Mouse (Mus musculus) forebrain, embryonic 11.5 days (tissue): ENCODE measurements around the gene Trpc4ap. TPM values are rescaled to one million over a fixed set of nuclear protein-coding genes. Genes with fewer than 3 reads are reported as not detected.
"Not testable (repeated sequence)": the region's sequence is repeated elsewhere in the genome, so short reads cannot be mapped to it uniquely, and the experiment has no call there.

Experiments used
- ATAC-seq: fragments of 200-750 bp; cut with Nextera tagmentation; replicated peaks from 2 replicates; pipeline ENCODE4 v1.8.0; 2017; ENCODE audit warnings: moderate TSS enrichment; ENCODE audit not compliant: low FRiP score
- DNase-seq: peaks from one replicate; pipeline ENCODE4 v3.0.0-alpha.2; 2017; ENCODE audit warnings: low spot score
- H3K27ac ChIP-seq: fragments of 300-500 bp; sonication (generic); 2 replicates; pipeline ENCODE4 v1.5.1; 2014; ENCODE audit warnings: low read depth, low read length
- H3K27me3 ChIP-seq: fragments of 300-500 bp; sonication (generic); 2 replicates; pipeline ENCODE4 v1.6.1; 2014; ENCODE audit warnings: mild to moderate bottlenecking, low read length, mixed read lengths; ENCODE audit not compliant: control insufficient read depth, insufficient read depth
- H3K36me3 ChIP-seq: fragments of 300-500 bp; sonication (generic); 2 replicates; pipeline ENCODE4 v1.6.1; 2014; ENCODE audit warnings: mild to moderate bottlenecking, low read length, moderate library complexity, mixed read lengths; ENCODE audit not compliant: control insufficient read depth, insufficient read depth
- H3K4me1 ChIP-seq: fragments of 300-500 bp; sonication (generic); replicated peaks from 2 replicates; pipeline ENCODE4 v1.6.1; 2014; ENCODE audit warnings: low read length, mixed read lengths; ENCODE audit not compliant: control insufficient read depth, insufficient read depth
- H3K4me2 ChIP-seq: fragments of 300-500 bp; sonication (generic); 2 replicates; pipeline ENCODE4 v1.6.1; 2014; ENCODE audit warnings: low read depth, mild to moderate bottlenecking, low read length, moderate library complexity, mixed read lengths; ENCODE audit not compliant: severe bottlenecking
- H3K4me3 ChIP-seq: fragments of 300-500 bp; sonication (generic); 2 replicates; pipeline ENCODE4 v1.5.1; 2014; ENCODE audit warnings: low read depth, low read length
- H3K9ac ChIP-seq: fragments of 300-500 bp; sonication (generic); 2 replicates; pipeline ENCODE4 v1.6.1; 2014; ENCODE audit warnings: low read length
- H3K9me3 ChIP-seq: fragments of 300-500 bp; sonication (generic); 2 replicates; pipeline ENCODE4 v1.6.1; 2016; ENCODE audit warnings: low read length, mixed read lengths; ENCODE audit not compliant: control insufficient read depth
- WGBS: fragments of 180-500 bp; shearing (Covaris S2); extraction: QIAGEN DNeasy Blood & Tissue Kit; methylation state at CpG from one replicate; pipeline ENCODE4 v1.1.7; 2014; 5-methylcytosine and 5-hydroxymethylcytosine counted together
- polyA plus RNA-seq: library from polyadenylated mRNA; unstranded; fragments of >200 nt; fragmentation: Nextera tagmentation; extraction: Ambion mirVana; gene quantifications from 2 replicates; pipeline ENCODE4 v1.2.1, GENCODE M21; 2014

The Trpc4ap gene
- polyA plus RNA-seq, 1 experiment from 2014 or later = 141 TPM

DNA sequence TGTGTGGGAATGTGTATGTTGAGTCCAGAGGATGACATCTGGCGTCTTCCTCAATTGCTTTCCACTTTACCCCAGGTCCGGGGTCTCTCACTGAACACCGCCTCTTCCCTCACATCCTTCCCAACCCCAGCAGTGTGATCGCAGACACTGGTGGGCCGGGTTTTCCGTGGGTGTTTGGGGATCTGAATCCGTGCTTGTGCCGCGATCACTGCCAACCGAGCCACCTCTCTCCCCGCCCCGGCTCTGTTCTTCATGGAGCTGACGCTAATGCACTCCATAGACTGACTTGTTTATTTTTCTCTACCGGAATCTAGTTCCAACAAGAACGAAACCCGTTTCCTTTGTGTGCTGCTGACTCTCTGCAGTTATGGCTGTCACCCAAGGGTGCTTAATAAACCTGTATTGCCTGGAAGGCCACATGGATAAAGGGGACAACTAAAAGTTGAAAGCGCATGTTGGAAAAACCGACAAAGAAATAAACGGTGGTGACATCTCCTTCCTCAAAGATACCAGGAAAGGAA, 9.3 kb upstream of the Trpc4ap start:
- Histone ChIP-seq H3K27ac (no peak overlapping the region), H3K4me1 (no peaks in the 10 kb centered on the region), H3K4me3 (no peak overlapping the region), H3K36me3 (no peaks in the 10 kb centered on the region), H3K4me2 (no peak overlapping the region), H3K27me3 (no peaks in the 10 kb centered on the region), H3K9ac (no peak overlapping the region), H3K9me3 (no peaks in the 10 kb centered on the region)
- 91% methylated on average over 19 of the region's 19 CpGs for WGBS
- ATAC-seq (no peak), DNase-seq (no peak)

DNA sequence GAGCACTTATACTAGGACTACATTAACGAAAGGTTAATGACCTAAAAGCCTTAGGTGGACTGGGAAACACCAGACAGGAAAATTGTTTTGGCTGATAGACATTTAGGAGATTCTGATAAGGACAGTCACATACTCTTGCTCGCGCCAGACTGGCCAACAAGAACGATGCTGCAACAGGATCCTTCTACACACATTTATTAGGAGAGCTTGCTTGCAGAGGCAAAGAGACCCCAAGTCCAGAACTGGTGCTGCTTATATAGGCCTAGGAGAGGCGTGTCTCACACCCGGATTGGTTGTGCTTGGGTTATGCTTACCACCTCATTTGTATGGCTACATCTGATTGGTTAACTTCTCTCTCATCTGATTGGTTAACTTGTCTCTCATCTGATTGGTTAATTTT, 6.3 kb upstream of the Trpc4ap start:
- H3K9ac ChIP-seq, H3K9me3 ChIP-seq, H3K27me3 ChIP-seq, H3K36me3 ChIP-seq, H3K27ac ChIP-seq, H3K4me2 ChIP-seq, DNase-seq, H3K4me1 ChIP-seq, H3K4me3 ChIP-seq, ATAC-seq: not testable (repeated sequence)
- WGBS = 91% methylated on average over 6 of the region's 6 CpGs

DNA sequence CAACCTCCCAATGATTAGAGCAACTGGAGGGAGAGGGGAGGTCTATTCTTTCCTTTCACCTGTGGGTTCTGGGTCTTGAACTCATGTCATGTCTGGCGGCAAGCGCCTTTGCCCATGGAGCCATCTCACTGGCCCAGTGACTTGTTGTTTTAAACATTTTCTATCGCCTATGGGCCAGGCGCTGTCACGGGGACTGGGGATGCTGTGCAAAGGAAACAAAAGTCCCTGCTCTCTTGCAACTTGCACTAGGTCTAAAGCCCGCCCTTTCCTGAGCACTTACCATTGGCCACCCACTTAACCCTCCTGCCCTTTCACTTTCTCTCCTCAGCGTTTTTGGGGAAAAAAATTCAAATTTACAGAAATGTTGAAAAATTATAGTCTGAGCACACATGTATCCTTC, 4.7 kb upstream of the Trpc4ap start:
- no peak overlapping the region for H3K4me2 ChIP-seq
- H3K9ac ChIP-seq = no peak overlapping the region
- no peaks in the 10 kb centered on the region for H3K4me1 ChIP-seq
- 70% methylated on average over 7 of the region's 7 CpGs for WGBS
- DNase-seq = no peak
- no peaks in the 10 kb centered on the region for H3K27me3 ChIP-seq
- no peak for ATAC-seq
- H3K4me3 ChIP-seq = no peak overlapping the region
- no peaks in the 10 kb centered on the region for H3K36me3 ChIP-seq
- H3K9me3 ChIP-seq = no peaks in the 10 kb centered on the region
- no peak overlapping the region for H3K27ac ChIP-seq

DNA sequence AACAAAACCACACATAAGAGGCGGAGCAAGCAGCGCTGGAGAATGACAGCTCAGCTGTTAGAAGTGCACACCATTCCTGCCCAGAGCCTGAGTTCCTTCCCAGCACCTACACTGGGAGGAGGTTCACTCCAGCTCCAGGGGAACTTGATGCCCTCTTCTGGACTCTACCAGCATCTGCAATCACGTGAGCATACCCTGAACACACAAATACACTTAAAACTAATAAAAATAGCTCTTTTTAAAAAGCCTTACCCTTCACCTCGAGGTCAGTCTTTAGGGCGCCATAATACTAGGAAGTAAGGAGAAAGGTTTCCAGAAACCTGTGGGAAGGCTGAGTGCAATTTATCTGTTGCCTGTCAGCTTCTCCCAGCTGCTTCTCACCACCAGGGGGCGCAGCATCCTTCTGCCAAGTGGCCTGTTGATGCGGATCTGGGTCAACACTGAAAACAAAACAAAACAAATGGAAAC, 3.9 kb upstream of the Trpc4ap start:
- 11% methylated on average over 7 of the region's 7 CpGs for WGBS
- ATAC-seq = no peak

DNA sequence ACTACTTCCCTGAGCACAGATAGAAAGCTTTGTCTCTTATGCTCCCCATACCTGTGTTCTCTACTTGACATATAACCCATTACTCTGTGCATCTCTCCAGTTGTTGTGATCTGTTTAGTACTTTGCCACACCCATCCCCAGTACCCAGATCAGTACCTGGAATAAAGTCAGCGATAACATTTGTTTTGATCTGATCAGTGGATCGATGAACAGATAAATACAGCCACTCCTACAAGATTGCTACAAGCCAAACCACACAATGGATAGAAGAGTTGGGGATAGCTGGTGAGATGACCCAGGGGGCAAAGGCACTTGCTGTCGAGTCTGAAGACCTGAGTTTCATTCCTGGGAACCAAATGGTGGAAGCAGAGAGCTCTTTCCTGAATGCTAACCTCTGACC, 3.1 kb upstream of the Trpc4ap start:
- Histone ChIP-seq H3K9ac (no peak overlapping the region), H3K4me1 (0 out of 2 replicates have a peak, but pooled peaks cover 3% of the 10 kb centered on the region), H3K9me3 (no peaks in the 10 kb centered on the region), H3K27ac (no peak overlapping the region), H3K4me3 (no peak overlapping the region), H3K36me3 (no peaks in the 10 kb centered on the region), H3K27me3 (no peaks in the 10 kb centered on the region), H3K4me2 (no peak overlapping the region)
- DNase-seq (no peak), ATAC-seq (no peak)
- WGBS = 75% methylated on average over 3 of the region's 3 CpGs

More for the DNA sequence above, 3.9 kb upstream of the Trpc4ap start:
- Histone ChIP-seq H3K9ac (no peak overlapping the region), H3K4me3 (no peak overlapping the region), H3K27me3 (no peaks in the 10 kb centered on the region), H3K36me3 (no peaks in the 10 kb centered on the region), H3K4me2 (no peak overlapping the region), H3K9me3 (no peaks in the 10 kb centered on the region), H3K4me1 (0 out of 2 replicates have a peak, but pooled peaks cover 1% of the 10 kb centered on the region), H3K27ac (no peak overlapping the region)
- peak; percentile 91 for DNase-seq

DNA sequence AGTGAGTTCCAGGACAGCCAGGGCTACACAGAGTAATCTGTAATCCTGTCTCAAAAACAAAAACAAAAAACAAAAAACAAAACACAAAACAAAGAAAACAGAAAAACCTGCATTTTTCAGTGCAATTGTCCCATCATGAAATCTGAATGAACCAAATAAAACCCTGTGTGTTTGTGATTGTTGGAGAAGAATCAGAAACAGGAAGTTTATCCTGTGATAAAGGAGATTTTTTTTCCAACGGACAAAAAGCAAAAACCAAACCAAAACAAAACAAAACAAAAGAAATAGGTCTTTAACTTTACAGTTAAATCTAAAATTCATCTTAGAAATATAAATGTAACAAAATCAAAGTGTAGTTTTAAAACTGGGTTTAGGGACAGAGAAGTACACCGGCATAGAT, 2.4 kb upstream of the Trpc4ap start:
- Histone ChIP-seq H3K4me3 (no peak overlapping the region), H3K9me3 (no peaks in the 10 kb centered on the region), H3K4me2 (no peak overlapping the region), H3K27ac (no peak overlapping the region), H3K36me3 (no peaks in the 10 kb centered on the region), H3K4me1 (0 out of 2 replicates have a peak, but pooled peaks cover 3% of the 10 kb centered on the region), H3K27me3 (no peaks in the 10 kb centered on the region), H3K9ac (no peak overlapping the region)
- ATAC-seq (no peak), DNase-seq (no peak)
- WGBS = 88% methylated on average over 2 of the region's 2 CpGs

DNA sequence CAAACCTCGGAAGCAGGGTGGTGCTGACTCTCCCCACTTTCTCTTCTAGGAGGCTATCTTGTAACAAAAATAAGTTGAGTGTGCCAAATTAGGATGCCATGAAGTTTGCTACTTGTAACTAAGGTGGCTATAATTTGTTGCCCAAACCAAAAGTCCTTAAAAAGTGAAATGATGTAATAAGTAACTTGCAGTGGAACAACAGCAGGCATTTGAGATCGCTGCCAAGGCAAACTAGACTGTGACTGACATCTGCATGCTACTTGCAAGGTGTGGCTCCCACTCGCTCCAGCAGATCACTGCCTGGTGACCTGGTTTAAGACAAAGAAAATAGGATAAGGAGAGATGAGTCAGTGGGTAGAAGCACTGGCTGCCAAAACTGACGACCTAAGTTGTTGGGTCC, 952 bp upstream of the Trpc4ap start:
- no peaks in the 10 kb centered on the region for H3K36me3 ChIP-seq
- no peaks in the 10 kb centered on the region for H3K27me3 ChIP-seq
- no peak for ATAC-seq
- no peak overlapping the region for H3K4me2 ChIP-seq
- 81% methylated on average over 4 of the region's 4 CpGs for WGBS
- no peak overlapping the region for H3K9ac ChIP-seq
- H3K4me1 ChIP-seq = 0 out of 2 replicates have a peak, but pooled peaks cover 3% of the 10 kb centered on the region
- H3K9me3 ChIP-seq = no peaks in the 10 kb centered on the region
- no peak overlapping the region for H3K27ac ChIP-seq
- no peak overlapping the region for H3K4me3 ChIP-seq
- DNase-seq = no peak

DNA sequence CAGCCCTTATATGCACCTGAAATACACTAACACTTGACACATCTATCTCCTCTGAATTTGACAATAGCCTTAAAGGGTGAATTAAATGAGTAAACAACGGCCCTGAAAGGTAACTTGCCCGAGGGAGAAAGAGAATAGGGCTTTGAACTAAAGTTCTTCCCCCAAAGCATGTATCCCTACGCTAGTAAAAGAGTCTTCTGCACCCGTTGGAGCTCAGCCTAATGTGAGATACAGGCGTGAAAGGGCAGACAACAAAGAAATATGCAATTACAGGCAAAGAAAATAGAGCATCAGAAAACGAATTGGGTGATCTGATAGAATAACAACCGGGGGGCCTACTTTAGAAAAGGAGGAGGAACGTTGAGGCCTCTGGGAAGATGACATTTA, 855 bp downstream of the Trpc4ap start:
- ATAC-seq = no peak
- H3K4me3 ChIP-seq = peak overlapping the region; percentile 95
- no peaks in the 10 kb centered on the region for H3K27me3 ChIP-seq
- H3K9me3 ChIP-seq = no peaks in the 10 kb centered on the region
- H3K36me3 ChIP-seq = no peaks in the 10 kb centered on the region
- H3K4me2 ChIP-seq = peak overlapping the region; percentile 57
- DNase-seq = no peak
- 0 out of 2 replicates have a peak, but pooled peaks cover 3% of the 10 kb centered on the region for H3K4me1 ChIP-seq
- WGBS = 5% methylated on average over 8 of the region's 8 CpGs
- H3K27ac ChIP-seq = peak overlapping the region; percentile 72; the same call in 1 of the 2 replicates
- peak overlapping the region; percentile 92 for H3K9ac ChIP-seq

DNA sequence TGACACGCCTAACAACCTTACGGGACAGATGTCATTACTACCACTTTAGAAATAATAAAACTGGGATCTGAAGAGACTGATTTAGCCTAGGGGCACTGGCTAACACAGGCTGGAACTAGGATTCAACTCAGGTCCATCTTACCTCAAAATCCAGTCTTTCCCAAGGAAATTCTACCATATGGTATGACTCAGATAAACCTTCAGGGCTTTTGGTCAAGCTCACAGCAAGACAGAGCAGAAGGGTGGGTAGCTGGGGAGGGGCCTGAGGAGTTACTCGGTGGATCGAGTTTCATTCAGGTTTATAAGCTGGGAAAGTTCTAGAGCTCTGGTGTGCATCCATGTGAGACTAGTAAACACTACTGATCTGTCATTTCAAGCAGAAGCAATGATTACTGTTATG, 3.0 kb downstream of the Trpc4ap start:
- no peak for ATAC-seq

More for the DNA sequence above, 3.0 kb downstream of the Trpc4ap start:
- DNase-seq = no peak
- H3K4me3 ChIP-seq = no peak overlapping the region
- WGBS = 87% methylated on average over 4 of the region's 4 CpGs
- H3K4me1 ChIP-seq = 0 out of 2 replicates have a peak, but pooled peaks cover 3% of the 10 kb centered on the region
- H3K4me2 ChIP-seq = no peak overlapping the region
- no peaks in the 10 kb centered on the region for H3K9me3 ChIP-seq
- no peaks in the 10 kb centered on the region for H3K36me3 ChIP-seq
- no peak overlapping the region for H3K9ac ChIP-seq
- H3K27ac ChIP-seq = no peak overlapping the region
- no peaks in the 10 kb centered on the region for H3K27me3 ChIP-seq
